Mouse (Mus musculus) layer of hippocampus, adult 9-10 months (tissue): ENCODE data around the gene Raf1.
A peak's percentile ranks its signal among the peaks of the same experiment; 100 is the strongest.

ENCODE experiments used
- DNase-seq: peaks from one replicate; pipeline ENCODE4 v3.0.0; 2022; ENCODE audit warnings: low spot score

Raf1 gene

DNA sequence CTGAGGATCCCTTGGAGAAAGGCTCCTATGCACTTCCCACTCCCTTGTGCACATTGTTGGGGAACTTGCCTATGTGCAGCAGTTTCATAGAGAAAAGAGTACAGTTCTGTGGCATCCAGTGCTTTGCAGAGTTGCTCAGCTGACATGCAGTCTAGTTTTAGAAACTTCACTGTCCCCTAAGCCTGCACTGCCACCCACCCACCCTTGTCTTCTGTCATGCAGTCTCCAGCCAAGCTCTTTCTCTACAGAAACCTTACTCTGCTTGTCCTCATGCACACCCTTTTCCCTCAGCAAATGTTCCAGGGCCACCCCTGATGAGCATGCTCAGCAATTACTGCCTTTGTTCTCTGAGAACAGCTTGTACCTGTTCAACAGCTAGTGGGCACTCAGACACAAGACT, 62.6 kb downstream of the Raf1 start:
- DNase-seq, result no peak

DNA sequence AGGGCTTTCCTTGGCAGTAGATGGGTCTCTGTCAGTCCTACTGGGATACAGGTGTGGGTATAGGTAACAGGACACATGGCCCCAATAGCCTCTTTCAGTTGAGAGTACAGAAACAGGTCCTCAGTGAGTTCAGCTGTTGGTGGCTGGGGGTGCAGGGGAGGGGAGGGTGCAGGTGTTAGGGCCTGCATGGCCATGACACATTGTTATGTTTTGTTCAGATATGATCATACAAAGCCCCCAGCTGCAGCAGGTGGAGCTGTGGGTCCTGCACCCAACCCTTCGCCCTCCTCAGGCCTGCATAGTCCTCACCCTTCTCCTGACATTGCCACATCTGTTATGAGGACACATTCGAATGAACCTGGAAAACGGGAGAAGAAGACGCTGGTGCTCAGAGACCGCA, 66.1 kb downstream of the Raf1 start:
- no peak for DNase-seq

DNA sequence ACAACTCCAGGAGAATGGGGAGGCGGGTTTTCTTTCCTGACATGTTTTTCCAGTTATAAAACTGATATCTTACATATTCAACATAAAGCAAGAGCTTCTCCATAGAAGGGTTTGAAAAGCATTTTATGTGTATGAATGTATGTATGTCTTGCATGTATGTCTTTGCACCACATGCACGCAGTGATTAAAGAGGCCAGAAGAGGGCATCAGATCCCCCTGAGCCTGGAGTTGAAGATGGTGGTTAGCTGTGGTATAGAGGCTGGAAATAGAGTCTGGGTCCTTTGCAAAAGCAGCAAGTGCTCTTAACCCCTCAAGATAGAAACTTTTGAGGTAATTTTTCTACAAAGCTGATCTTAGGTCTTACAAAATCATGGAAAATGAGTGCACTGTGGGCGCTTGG, 67.3 kb downstream of the Raf1 start:
- no peak for DNase-seq

DNA sequence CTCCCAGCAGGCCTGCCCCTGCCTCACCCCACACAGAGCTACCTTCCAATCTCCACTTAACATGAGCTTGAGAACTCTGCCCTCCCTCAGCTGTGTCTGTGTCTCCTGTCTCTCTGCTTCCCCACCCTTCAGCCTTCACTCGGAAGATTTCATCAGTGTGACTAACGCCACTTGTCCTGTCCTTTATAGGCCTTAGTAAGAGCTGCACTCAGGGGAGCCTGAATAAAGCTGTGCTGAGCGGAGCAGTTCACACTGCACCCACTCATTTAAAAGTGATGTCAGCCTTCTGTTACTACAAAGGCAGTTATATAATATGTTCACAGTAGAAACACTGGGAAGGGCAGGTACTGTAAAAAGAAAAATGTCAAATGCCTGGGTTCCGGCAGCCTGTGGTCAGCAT, 69.0 kb downstream of the Raf1 start:
- no peak for DNase-seq

DNA sequence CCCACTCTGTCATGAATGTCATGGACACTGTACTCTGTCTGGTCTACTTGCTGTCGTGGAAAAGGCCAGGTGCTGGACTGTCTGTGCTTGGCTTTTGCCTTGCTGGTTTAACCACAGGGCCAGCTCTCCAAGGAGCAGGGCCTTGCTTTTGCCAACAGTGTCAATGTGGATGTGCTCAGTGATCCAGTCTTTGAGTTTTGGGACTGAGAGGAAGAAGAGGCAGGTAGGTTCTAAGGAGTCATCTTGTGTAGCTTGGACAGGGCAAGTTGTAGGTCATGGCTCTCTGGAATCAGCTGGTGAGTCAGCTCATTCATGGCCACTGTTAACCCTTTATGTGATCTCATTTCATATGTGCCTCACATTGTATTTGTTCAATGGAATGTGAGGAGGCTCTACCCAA, 70.0 kb downstream of the Raf1 start:
- DNase-seq, result no peak

DNA sequence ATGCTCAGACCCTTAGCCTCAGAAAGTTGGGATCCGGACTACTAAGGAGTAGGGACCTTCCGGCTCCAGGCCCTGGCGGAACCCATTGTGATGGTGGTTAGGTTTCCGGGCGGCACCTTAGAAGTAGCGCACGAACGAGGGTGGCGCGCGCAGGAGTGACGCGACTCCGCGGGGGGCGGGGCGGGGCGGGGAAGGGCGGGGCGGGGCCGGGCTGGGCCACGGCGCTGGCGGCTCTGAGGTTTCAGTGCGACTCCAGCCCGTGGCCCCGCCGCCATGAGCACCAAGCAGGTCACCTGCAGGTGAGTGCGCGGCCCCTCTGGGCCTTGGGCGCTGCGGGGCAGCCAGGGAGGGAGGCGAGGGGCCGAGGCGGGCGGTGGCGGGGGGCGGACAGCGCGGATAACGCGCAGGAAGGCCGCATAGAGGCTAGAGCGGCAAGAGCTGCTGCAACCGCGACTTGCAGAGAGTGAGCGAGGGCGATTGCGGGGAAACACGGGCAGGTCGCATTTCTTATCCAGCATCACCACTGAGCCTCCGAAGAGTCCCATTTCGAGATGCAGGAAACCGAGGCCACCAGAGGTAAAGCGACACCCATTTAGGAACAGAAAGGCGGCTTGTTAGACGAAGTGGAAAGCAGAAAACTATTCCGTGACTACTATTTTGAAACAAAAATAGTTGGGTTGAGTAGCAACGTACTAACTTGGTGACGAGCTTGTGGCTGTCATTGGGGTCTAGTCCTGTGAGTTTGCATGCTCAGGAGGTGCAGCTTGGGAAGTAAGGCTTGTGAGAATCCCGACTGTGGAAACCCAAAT, 74.5 kb downstream of the Raf1 start, which contains the start of gene Mkrn2:
Mkrn2 (plus strand) TSS at position 188 of the 809 bp plus-strand sequence.
- peak; percentile 51 for DNase-seq

DNA sequence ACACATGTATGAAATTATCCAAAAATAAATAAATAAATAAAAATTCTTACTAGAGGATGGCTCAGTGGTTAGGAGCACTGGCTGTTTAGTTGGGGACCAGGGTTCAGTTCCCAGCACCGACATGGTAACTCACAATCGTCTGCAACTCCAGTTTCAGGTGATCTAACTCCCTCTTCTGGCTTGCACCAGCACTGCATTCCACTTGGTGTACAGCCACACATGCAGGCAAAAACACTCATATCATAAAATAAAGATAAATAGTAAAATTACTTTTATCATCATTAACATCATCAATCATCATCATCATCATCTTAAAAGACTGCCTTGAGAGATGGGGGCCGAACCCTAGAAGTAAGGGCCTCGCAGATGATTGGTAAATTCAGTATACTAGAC, 75.1 kb downstream of the Raf1 start:
- DNase-seq, result no peak

DNA sequence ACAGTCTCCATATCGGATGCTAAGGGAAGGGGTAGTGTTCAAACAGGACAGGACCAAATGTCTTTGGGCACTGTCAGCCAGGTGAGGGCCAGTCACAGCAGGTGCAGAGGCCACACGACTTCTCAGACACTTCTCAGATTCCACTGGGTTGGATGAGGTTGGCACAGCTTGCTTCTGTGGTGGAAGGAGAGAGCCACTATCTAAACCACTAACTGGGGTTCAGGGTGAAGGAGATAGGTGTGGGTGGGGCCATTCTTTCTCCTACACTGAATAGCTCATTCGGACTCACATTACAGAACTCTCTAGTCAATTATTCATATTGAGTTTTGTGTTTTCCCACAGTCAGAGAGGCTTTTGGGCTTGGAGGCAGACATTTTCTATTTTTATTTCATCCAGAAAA, 80.8 kb downstream of the Raf1 start:
- no peak for DNase-seq

DNA sequence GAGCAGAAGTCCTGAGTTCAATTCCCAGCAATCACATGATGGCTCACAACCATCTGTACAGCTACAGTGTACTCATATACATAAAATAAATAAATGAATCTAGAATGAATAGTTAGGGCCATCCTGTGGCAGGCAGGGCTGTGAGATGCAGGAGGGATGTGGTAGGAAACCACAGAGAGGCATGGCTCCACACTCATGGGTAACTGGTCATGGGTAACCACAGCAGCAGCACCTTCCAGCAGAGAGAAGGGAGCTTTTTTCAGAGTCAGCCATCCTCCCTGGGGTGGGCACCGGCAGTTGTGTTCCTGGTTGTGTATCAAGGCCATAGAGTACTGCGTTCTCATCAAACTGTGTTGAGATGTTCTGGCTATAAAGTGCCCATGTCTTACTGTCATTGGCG, 82.0 kb downstream of the Raf1 start:
- no peak for DNase-seq

DNA sequence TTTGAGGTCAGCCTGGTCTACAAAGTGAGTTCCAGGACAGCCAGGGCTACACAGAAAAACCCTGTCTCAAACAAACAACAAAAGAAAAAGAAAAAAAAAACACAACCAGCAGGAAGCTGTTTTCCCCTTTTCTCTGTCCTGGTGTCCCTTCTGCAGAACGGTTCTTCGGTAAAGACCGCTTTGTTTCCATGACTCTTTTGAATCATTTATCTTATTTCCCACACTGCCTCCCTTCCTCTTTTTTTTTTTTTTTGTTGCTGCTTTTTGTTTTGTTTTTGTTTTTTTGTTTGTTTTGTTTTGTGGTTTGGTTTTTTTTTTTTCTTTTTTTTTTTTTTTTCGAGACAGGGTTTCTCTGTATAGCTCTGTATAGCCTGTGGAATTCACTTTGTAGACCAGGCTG, 83.2 kb downstream of the Raf1 start:
- no peak for DNase-seq

DNA sequence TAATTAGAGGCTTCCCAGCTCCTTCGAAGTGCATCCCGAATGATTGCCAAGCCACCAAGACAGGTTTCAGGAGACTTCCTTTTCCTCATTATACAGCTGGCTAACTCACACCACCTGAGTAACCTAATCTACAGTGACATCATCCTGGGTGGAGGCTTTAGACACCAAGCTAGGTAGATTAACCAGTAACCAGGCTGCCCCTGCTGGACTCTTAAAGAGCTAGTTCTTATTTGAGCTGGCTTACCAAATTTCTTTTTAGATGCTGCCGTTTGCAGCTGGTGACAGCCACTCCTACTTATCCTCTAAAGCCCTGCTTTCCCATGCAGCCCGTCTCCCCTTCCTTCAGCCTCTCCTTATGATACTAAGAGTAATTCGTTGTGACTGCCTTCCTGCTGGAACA, 84.0 kb downstream of the Raf1 start, which contains the start of gene Mkrn2os:
Mkrn2os (minus strand) TSS at position 119 of the 400 bp plus-strand sequence.
- DNase-seq, result no peak

DNA sequence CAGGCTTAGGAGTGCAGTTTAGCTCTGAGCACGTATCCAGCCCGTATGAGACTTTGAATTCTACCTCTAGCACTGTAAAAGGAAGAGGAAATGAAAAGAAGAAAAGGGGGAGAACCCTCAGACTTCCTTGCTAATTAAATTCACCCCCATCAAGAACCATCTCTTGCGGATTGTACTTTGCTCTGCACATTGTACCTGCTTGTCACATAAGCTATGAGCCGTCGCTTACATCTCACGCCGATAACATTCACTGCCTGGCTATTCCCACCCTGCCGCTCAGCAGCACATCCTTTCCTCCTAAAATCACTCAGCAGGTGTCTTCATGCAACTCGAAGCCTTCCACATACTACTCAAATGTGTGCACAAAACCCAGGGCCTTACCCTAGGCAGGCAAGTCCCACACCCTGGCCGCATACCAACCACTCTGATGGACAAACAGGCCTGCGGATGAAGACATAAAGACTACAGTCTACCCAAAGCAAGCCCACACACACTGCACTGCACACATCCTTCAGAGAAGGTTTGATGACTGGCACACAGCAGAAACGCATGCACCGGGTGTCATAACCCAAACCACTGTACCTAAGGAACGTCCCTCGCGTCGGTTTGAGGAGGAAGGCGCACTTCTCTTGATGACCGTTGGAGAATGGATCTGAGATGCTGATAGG, 84.6 kb downstream of the Raf1 start:
- no peak for DNase-seq

DNA sequence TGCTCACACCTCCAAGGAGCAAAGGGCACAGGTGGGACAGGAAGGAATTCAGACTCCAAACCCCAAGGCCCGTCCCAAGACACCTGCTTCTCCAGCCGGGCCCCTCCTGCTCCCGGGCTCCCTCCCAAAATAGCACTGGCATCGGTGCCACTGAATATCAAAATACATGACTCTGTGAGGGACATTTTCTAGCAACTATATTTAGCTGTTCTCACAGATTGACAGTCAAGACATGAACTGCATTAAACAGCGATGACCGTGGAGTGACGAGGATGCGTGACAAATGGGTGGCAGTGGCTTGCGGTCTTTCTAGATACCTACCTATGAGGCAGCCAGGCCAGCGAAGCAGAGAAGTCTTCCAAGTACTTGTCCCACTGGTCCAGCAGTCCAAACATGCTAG, 90.1 kb downstream of the Raf1 start:
- DNase-seq, result no peak

DNA sequence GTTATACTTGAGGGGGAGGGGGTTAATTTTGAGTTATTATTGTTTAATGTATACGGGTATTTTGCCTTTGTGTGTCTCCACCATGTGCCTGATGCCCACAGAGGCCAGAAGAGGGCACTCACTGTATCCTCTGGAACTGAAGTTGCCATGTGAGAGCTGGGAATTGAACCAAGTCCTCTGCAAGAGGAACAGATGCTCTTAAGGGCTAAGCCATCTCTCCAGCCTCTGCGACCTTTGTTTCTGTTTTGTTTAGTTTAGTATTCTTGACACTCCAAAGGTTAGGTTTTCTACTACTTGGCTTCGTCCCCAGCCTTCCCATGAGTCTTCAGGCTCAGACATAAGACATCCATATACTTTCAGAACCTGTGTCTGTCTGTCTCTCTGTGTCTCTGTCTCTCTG, 92.3 kb downstream of the Raf1 start:
- DNase-seq, result no peak

DNA sequence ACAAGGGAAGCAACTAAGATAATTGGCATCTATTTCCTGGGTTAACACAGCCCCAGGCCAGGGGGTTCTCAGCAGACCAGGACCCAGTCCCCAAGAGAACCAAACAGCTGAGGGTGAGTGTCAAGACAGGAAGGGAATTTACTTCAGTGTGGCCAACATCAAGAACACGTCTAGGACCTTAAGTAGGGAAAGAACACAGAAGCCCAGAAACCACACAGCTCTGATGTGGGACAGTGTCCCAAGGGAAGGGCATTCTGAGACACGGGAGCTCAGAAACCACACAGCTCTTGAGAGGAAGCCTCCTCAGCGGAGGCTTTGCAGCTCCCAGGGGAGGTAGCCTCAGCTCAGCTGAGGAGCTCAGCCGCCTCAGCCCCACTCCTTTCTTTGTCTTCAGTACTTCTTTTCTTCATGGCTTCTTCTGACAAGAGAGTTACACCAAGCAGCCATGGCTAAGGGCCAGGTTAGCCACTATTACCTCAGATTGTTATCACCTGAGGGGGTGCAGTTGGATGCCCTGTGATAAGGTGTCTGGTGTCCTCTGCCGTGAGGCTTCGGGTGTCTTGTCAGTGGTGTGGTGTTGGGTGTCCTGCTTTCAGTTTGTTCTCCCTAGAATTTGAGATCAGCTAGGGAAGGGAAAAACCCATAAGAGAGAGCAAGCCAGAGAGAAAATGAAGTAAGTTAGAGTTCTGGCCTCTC, 92.9 kb downstream of the Raf1 start:
- DNase-seq, result no peak

DNA sequence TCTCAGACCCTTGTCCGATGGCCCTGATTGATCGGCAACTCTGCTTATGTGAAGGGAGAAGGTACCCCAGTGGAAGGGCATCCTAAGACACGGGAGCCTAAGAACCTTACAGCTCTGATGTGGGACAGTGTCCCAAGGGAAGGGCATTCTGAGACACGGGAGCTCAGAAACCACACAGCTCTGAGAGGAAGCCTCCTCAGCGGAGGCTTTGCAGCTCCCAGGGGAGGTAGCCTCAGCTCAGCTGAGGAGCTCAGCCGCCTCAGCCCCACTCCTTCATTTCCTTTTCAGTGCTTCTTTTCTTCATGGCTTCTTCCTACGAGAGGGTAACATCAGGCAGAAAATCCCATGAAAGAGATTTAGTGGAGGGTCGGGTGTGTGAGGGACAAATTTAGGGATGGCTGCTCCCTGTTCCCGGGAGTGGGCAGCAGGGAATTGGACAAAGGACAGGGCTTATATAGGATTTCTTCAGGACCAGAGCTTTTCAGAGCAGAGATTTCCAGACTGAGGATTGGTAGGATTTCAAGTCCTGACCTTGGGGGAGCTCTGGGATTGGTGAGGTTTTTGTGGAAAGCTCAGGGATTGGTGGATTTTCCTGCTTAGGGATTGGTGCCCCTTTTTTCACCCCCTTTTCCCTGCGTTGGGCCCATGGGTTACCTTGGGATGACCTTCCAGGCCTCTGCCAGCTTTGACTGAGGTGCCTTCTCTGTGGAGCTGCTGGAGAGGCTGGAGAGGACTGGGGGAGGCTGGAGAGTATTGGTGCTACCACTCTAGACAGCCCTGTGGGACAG, 93.9 kb downstream of the Raf1 start:
- no peak for DNase-seq

DNA sequence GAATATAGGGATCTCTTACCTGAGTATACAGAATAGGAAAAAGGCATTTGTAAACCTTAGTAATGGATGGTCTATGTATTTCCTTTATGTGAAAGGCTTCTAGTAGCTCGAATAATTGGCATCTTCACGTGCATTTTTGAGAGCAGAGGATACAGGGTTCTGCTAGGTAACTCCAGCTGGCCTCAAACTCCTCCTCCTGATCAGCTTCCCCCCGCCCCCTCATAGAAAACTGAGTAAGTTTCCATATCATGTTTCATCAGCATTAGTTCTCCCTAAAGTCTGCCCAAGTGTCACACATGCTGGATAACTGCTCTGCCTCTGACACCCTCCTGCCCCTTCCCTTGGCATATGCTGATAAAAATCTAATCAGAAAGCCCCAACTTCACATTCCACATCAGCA, 95.6 kb downstream of the Raf1 start:
- no peak for DNase-seq

DNA sequence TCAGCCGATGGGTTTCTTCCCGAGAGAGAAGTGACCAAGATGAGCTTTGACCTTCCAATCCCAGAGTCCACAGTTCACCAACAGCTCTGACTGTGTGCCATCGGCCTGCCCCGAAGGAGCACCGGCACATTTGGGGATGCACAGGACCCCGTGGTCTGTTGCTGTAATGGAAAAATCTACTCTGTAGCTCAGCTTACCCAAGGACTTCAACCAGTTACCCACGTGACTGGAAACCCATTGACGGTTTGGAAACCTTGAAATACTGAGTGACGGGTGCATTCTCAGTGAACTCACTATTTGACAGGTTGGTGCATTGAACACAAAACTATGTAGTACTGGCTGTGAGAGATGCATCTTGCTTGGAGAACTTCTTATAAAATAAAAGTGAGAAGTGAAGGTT, 98.5 kb downstream of the Raf1 start:
- no peak for DNase-seq

DNA sequence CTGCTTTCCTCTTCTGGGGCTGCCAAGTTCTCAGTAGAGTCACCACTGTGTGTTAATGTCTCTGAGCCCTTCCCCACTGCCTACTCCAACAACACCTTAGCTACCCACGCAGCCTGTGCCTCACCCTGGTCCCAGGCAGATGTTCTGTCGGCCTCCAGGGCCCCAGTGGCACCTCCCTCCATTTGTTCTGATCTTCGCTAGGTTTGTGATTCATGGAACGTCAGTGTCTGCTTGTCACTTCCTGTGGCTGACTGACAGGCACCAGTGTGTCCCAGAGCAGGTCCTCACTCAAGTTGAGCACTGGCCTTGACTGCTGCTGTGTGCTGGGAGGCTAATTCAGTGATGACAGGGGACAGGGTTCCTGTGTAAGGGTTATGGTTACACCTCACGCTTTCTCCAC, 99.0 kb downstream of the Raf1 start:
- no peak for DNase-seq

DNA sequence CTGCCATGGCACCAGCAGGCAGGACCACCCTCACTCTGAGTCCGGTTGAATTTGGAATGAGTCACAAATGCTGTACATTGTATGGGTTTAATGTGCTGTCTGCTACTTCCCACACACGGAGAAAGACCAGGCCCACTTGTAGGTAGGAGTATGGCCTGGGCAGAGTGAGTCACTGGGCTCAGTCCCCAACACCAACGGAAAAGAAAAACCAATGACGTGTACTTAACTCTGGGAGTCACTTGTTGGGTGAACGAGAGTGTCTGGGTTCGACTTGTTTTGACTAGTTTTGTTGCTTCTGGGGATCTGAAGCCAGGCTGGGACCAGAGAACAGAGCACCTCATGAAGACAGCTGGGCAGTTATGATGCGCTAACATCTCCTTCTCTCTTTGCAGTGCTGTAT, 102.3 kb downstream of the Raf1 start:
- DNase-seq, result no peak
